Mouse (Mus musculus): Measurements from ENCODE around the gene Meaf6. TPM values are rescaled to one million over a fixed set of nuclear protein-coding genes. Genes with fewer than 3 reads are reported as not detected.

Gene Meaf6
- 86.3 and 88.2 TPM in 2 replicates for polyA plus RNA-seq (2016; fragmentation: Nextera tagmentation; extraction: Ambion mirVana)

GRCm38 (mm10) chr4:125084403-125085345, at the start of gene Meaf6:
Gene Meaf6, plus strand, starts transcription at chr4:125085134.
- H3K36me3 ChIP-seq = peaks cover 47% of the 10 kb centered on the region
- DNase-seq (ENCODE audit: low spot score) = peak; percentile 93
- H3K4me3 ChIP-seq = peak within 1 kb of the TSS; percentile 93
- H3K27ac ChIP-seq (replicated peaks) = peak within 1 kb of the TSS; percentile 99
- no peaks in the 10 kb centered on the region for H3K9me3 ChIP-seq (replicated peaks)
- peaks cover 30% of the 10 kb centered on the region for H3K4me1 ChIP-seq
- H3K27me3 ChIP-seq (ENCODE audit: low read depth, poor library complexity, severe bottlenecking) = no peaks in the 10 kb centered on the region
- WGBS = 1% methylated on average over 63 of the region's 63 CpGs

GRCm38 (mm10) chr4:125044454-125044853, 40.5 kb upstream of the Meaf6 start:
- Histone ChIP-seq H3K27ac (replicated peaks) (no peak overlapping the region), H3K4me3 (no peak overlapping the region), H3K4me1 (no peaks in the 10 kb centered on the region), H3K27me3 (ENCODE audit: low read depth, poor library complexity, severe bottlenecking) (no peaks in the 10 kb centered on the region), H3K9me3 (replicated peaks) (no peaks in the 10 kb centered on the region), H3K36me3 (peaks cover 98% of the 10 kb centered on the region)
- 90% methylated on average over 7 of the region's 7 CpGs for WGBS
- DNase-seq (ENCODE audit: low spot score) = no peak

- H3K27ac ChIP-seq (replicated peaks) = no peak overlapping the region
- H3K4me3 ChIP-seq = no peak overlapping the region
- WGBS = 94% methylated on average over 9 of the region's 9 CpGs
- no peak for DNase-seq (ENCODE audit: low spot score)
- peaks cover 21% of the 10 kb centered on the region for H3K4me1 ChIP-seq
- H3K36me3 ChIP-seq = peaks cover 62% of the 10 kb centered on the region
- H3K27me3 ChIP-seq (ENCODE audit: low read depth, poor library complexity, severe bottlenecking) = no peaks in the 10 kb centered on the region
- no peaks in the 10 kb centered on the region for H3K9me3 ChIP-seq (replicated peaks)
Observed at GRCm38 (mm10) chr4:125055385-125055784, 29.5 kb upstream of the Meaf6 start.

- Histone ChIP-seq H3K4me3 (no peak overlapping the region), H3K4me1 (peaks cover 21% of the 10 kb centered on the region), H3K27me3 (ENCODE audit: low read depth, poor library complexity, severe bottlenecking) (no peaks in the 10 kb centered on the region), H3K27ac (replicated peaks) (no peak overlapping the region), H3K9me3 (replicated peaks) (no peaks in the 10 kb centered on the region), H3K36me3 (peaks cover 52% of the 10 kb centered on the region)
- WGBS = 84% methylated on average over 4 of the region's 4 CpGs
- no peak for DNase-seq (ENCODE audit: low spot score)
Observed at GRCm38 (mm10) chr4:125056476-125056875, 28.5 kb upstream of the Meaf6 start.

- Histone ChIP-seq H3K4me3 (no peak overlapping the region), H3K36me3 (peaks cover 44% of the 10 kb centered on the region), H3K27ac (replicated peaks) (no peak overlapping the region), H3K4me1 (peaks cover 21% of the 10 kb centered on the region), H3K9me3 (replicated peaks) (no peaks in the 10 kb centered on the region), H3K27me3 (ENCODE audit: low read depth, poor library complexity, severe bottlenecking) (no peaks in the 10 kb centered on the region)
- DNase-seq (ENCODE audit: low spot score) = no peak
- 70% methylated on average over 3 of the region's 3 CpGs for WGBS
Observed at GRCm38 (mm10) chr4:125057273-125057672, 27.7 kb upstream of the Meaf6 start.

- Histone ChIP-seq H3K27me3 (ENCODE audit: low read depth, poor library complexity, severe bottlenecking) (no peaks in the 10 kb centered on the region), H3K36me3 (peaks cover 36% of the 10 kb centered on the region), H3K27ac (replicated peaks) (no peak overlapping the region), H3K4me1 (peaks cover 21% of the 10 kb centered on the region), H3K9me3 (replicated peaks) (no peaks in the 10 kb centered on the region), H3K4me3 (peak overlapping the region; percentile 11; the same call in 1 of the 2 replicates)
- 65% methylated on average over 5 of the region's 5 CpGs for WGBS
- DNase-seq (ENCODE audit: low spot score) = no peak
Observed at GRCm38 (mm10) chr4:125058033-125058432, 26.9 kb upstream of the Meaf6 start.

GRCm38 (mm10) chr4:125059025-125059424, 25.9 kb upstream of the Meaf6 start:
- peaks cover 21% of the 10 kb centered on the region for H3K4me1 ChIP-seq
- 3% methylated on average over 8 of the region's 8 CpGs for WGBS
- H3K27me3 ChIP-seq (ENCODE audit: low read depth, poor library complexity, severe bottlenecking) = no peaks in the 10 kb centered on the region
- H3K4me3 ChIP-seq = peak overlapping the region; percentile 43
- no peaks in the 10 kb centered on the region for H3K9me3 ChIP-seq (replicated peaks)
- H3K36me3 ChIP-seq = peaks cover 26% of the 10 kb centered on the region
- DNase-seq (ENCODE audit: low spot score) = peak; percentile 73
- H3K27ac ChIP-seq (replicated peaks) = 0 out of 2 replicates have a peak overlapping the region, but pooled peaks have one; percentile 19

- no peak for DNase-seq (ENCODE audit: low spot score)
- WGBS = 79% methylated on average over 8 of the region's 8 CpGs
Observed at GRCm38 (mm10) chr4:125063829-125064228, 21.1 kb upstream of the Meaf6 start.

GRCm38 (mm10) chr4:125065517-125066307, 19.2 kb upstream of the Meaf6 start, which contains the start of gene Dnali1:
Gene Dnali1, minus strand, starts transcription at chr4:125065703.
- DNase-seq (ENCODE audit: low spot score) = peak; percentile 71
- peaks cover 24% of the 10 kb centered on the region for H3K4me1 ChIP-seq
- WGBS = 4% methylated on average over 26 of the region's 26 CpGs
- peaks cover 28% of the 10 kb centered on the region for H3K36me3 ChIP-seq
- H3K4me3 ChIP-seq = peak within 1 kb of the TSS; percentile 98
- peak within 1 kb of the TSS; percentile 86 for H3K27ac ChIP-seq (replicated peaks)
- no peaks in the 10 kb centered on the region for H3K9me3 ChIP-seq (replicated peaks)
- no peaks in the 10 kb centered on the region for H3K27me3 ChIP-seq (ENCODE audit: low read depth, poor library complexity, severe bottlenecking)

More at GRCm38 (mm10) chr4:125063829-125064228, 21.1 kb upstream of the Meaf6 start:
- Histone ChIP-seq H3K4me3 (no peak overlapping the region), H3K4me1 (peaks cover 27% of the 10 kb centered on the region), H3K36me3 (peaks cover 9% of the 10 kb centered on the region), H3K9me3 (replicated peaks) (no peaks in the 10 kb centered on the region), H3K27me3 (ENCODE audit: low read depth, poor library complexity, severe bottlenecking) (no peaks in the 10 kb centered on the region), H3K27ac (replicated peaks) (no peak overlapping the region)

- Histone ChIP-seq H3K27me3 (ENCODE audit: low read depth, poor library complexity, severe bottlenecking) (no peaks in the 10 kb centered on the region), H3K9me3 (replicated peaks) (no peaks in the 10 kb centered on the region), H3K4me3 (peak within 1 kb of the TSS; percentile 98), H3K36me3 (peaks cover 38% of the 10 kb centered on the region), H3K4me1 (peaks cover 24% of the 10 kb centered on the region), H3K27ac (replicated peaks) (peak within 1 kb of the TSS; percentile 86)
- peak; percentile 95 for DNase-seq (ENCODE audit: low spot score)
- WGBS = under 1% methylated on average over 78 of the region's 78 CpGs
Observed at GRCm38 (mm10) chr4:125066490-125067370, 18.2 kb upstream of the Meaf6 start, which contains the start of gene Snip1. Gene Snip1, plus strand, starts transcription at chr4:125066672.

- Histone ChIP-seq H3K4me3 (no peak overlapping the region), H3K9me3 (replicated peaks) (no peaks in the 10 kb centered on the region), H3K27ac (replicated peaks) (no peak overlapping the region), H3K36me3 (peaks cover 81% of the 10 kb centered on the region), H3K4me1 (no peaks in the 10 kb centered on the region), H3K27me3 (ENCODE audit: low read depth, poor library complexity, severe bottlenecking) (no peaks in the 10 kb centered on the region)
- WGBS = 88% methylated on average over 2 of the region's 2 CpGs
- no peak for DNase-seq (ENCODE audit: low spot score)
Observed at GRCm38 (mm10) chr4:125077700-125078099, 7.2 kb upstream of the Meaf6 start.

GRCm38 (mm10) chr4:125078698-125079097, 6.2 kb upstream of the Meaf6 start:
- H3K4me3 ChIP-seq = no peak overlapping the region
- H3K27ac ChIP-seq (replicated peaks) = no peak overlapping the region
- no peak for DNase-seq (ENCODE audit: low spot score)
- H3K9me3 ChIP-seq (replicated peaks) = no peaks in the 10 kb centered on the region
- H3K4me1 ChIP-seq = peaks cover 6% of the 10 kb centered on the region
- no peaks in the 10 kb centered on the region for H3K27me3 ChIP-seq (ENCODE audit: low read depth, poor library complexity, severe bottlenecking)
- peaks cover 71% of the 10 kb centered on the region for H3K36me3 ChIP-seq
- WGBS = 92% methylated on average over 2 of the region's 2 CpGs

Data from midbrain, embryonic 10.5 days (tissue).